Mouse (Mus musculus) CH12F3 (cell line): ENCODE measurements around the gene Olfr722.
"Not testable (repeated sequence)": the region's sequence is repeated elsewhere in the genome, so short reads cannot be mapped to it uniquely, and the experiment has no call there.

ENCODE experiments used
- in situ Hi-C: fragments of 300-500 bp; cut with MboI; formaldehyde crosslinking; loops from 2 replicates; pipeline ENCODE4 v1.14.3; 2020; ENCODE audit warnings: low sequenced_read_pairs

Olfr722 gene

GRCm38 (mm10) chr14:49901899-49902298 lies at the start of gene Olfr722:
Olfr722 (minus strand) TSS chr14:49901999.
- in situ Hi-C loops = no loop called here

GRCm38 (mm10) chr14:49931687-49932086 lies 29.9 kb upstream of the Olfr722 start, which contains the start of gene Olfr723:
Olfr723 (minus strand) TSS chr14:49931787.
- in situ Hi-C loops = not testable (repeated sequence)

- in situ Hi-C loops = no loop called here
Observed at GRCm38 (mm10) chr14:49860387-49860786, 41.4 kb downstream of the Olfr722 start.
